Mouse (Mus musculus): ENCODE results near the gene Gadl1.
A peak's percentile ranks its signal among the peaks of the same experiment; 100 is the strongest.

Gene Gadl1

GRCm38 (mm10) chr9:115933243-115933964 lies 24.1 kb downstream of the Gadl1 start:
- no peak for ATAC-seq (ENCODE audit: insufficient number of reproducible peaks, low FRiP score, low TSS enrichment)

- ATAC-seq (ENCODE audit: insufficient number of reproducible peaks, low FRiP score, low TSS enrichment): no peak
These were observed 25.0 kb downstream of the Gadl1 start for GRCm38 (mm10) chr9:115934288-115934687.

- no peak for ATAC-seq (ENCODE audit: insufficient number of reproducible peaks, low FRiP score, low TSS enrichment)
These were observed 27.1 kb downstream of the Gadl1 start for GRCm38 (mm10) chr9:115936350-115936749.

GRCm38 (mm10) chr9:115937915-115938314 lies 28.7 kb downstream of the Gadl1 start:
- ATAC-seq (ENCODE audit: insufficient number of reproducible peaks, low FRiP score, low TSS enrichment): no peak

GRCm38 (mm10) chr9:115939420-115939819 lies 30.2 kb downstream of the Gadl1 start:
- ATAC-seq (ENCODE audit: insufficient number of reproducible peaks, low FRiP score, low TSS enrichment): no peak

GRCm38 (mm10) chr9:115941171-115941570 lies 31.9 kb downstream of the Gadl1 start:
- ATAC-seq (ENCODE audit: insufficient number of reproducible peaks, low FRiP score, low TSS enrichment): no peak

GRCm38 (mm10) chr9:115942486-115942885 lies 33.2 kb downstream of the Gadl1 start:
- ATAC-seq (ENCODE audit: insufficient number of reproducible peaks, low FRiP score, low TSS enrichment): no peak

- ATAC-seq (ENCODE audit: insufficient number of reproducible peaks, low FRiP score, low TSS enrichment): no peak
These were observed 33.7 kb downstream of the Gadl1 start for GRCm38 (mm10) chr9:115942989-115943388.

- no peak for ATAC-seq (ENCODE audit: insufficient number of reproducible peaks, low FRiP score, low TSS enrichment)
These were observed 34.5 kb downstream of the Gadl1 start for GRCm38 (mm10) chr9:115943577-115944320.

- no peak for ATAC-seq (ENCODE audit: insufficient number of reproducible peaks, low FRiP score, low TSS enrichment)
These were observed 55.8 kb downstream of the Gadl1 start for GRCm38 (mm10) chr9:115965056-115965455.

GRCm38 (mm10) chr9:115966116-115966515 lies 56.9 kb downstream of the Gadl1 start:
- no peak for ATAC-seq (ENCODE audit: insufficient number of reproducible peaks, low FRiP score, low TSS enrichment)

GRCm38 (mm10) chr9:115966746-115967145 lies 57.5 kb downstream of the Gadl1 start:
- ATAC-seq (ENCODE audit: insufficient number of reproducible peaks, low FRiP score, low TSS enrichment): no peak

- ATAC-seq (ENCODE audit: insufficient number of reproducible peaks, low FRiP score, low TSS enrichment): no peak
These were observed 58.4 kb downstream of the Gadl1 start for GRCm38 (mm10) chr9:115967638-115968037.

GRCm38 (mm10) chr9:115976901-115977300 lies 67.6 kb downstream of the Gadl1 start:
- no peak for ATAC-seq (ENCODE audit: insufficient number of reproducible peaks, low FRiP score, low TSS enrichment)

- peak; percentile 92 for ATAC-seq (ENCODE audit: insufficient number of reproducible peaks, low FRiP score, low TSS enrichment)
These were observed 68.5 kb downstream of the Gadl1 start for GRCm38 (mm10) chr9:115977598-115978240.

- no peak for ATAC-seq (ENCODE audit: insufficient number of reproducible peaks, low FRiP score, low TSS enrichment)
These were observed 69.2 kb downstream of the Gadl1 start for GRCm38 (mm10) chr9:115978478-115978877.

GRCm38 (mm10) chr9:115990661-115991060 lies 81.4 kb downstream of the Gadl1 start:
- no peak for ATAC-seq (ENCODE audit: insufficient number of reproducible peaks, low FRiP score, low TSS enrichment)

- no peak for ATAC-seq (ENCODE audit: insufficient number of reproducible peaks, low FRiP score, low TSS enrichment)
These were observed 85.5 kb downstream of the Gadl1 start for GRCm38 (mm10) chr9:115994772-115995171.

GRCm38 (mm10) chr9:115995856-115996560 lies 86.8 kb downstream of the Gadl1 start:
- no peak for ATAC-seq (ENCODE audit: insufficient number of reproducible peaks, low FRiP score, low TSS enrichment)

- ATAC-seq (ENCODE audit: insufficient number of reproducible peaks, low FRiP score, low TSS enrichment): no peak
These were observed 89.1 kb downstream of the Gadl1 start for GRCm38 (mm10) chr9:115998383-115998782.

Measured in cerebellum, adult (tissue).